Mouse (Mus musculus) intestine, postnatal 0 days (tissue): Measurements from ENCODE around the gene Ttc39a. TPM values are rescaled to one million over a fixed set of nuclear protein-coding genes. Genes with fewer than 3 reads are reported as not detected.

Experiments
- ATAC-seq: fragments of 200-750 bp; cut with Nextera tagmentation; 2 replicates; pipeline ENCODE4 v1.8.0; 2017; ENCODE audit warnings: mild to moderate bottlenecking, moderate TSS enrichment, moderate library complexity
- H3K27ac ChIP-seq: fragments of 300-500 bp; sonication (generic); 2 replicates; pipeline ENCODE4 v1.5.1; 2014; ENCODE audit warnings: mild to moderate bottlenecking, low read depth, low read length, moderate library complexity
- H3K27me3 ChIP-seq: fragments of 300-500 bp; sonication (generic); replicated peaks from 2 replicates; pipeline ENCODE4 v1.6.1; 2014; ENCODE audit warnings: low read length, mixed read lengths; ENCODE audit not compliant: control insufficient read depth, insufficient read depth
- H3K36me3 ChIP-seq: fragments of 300-500 bp; sonication (generic); 2 replicates; pipeline ENCODE4 v1.6.1; 2014; ENCODE audit warnings: mild to moderate bottlenecking, moderate library complexity; ENCODE audit not compliant: control insufficient read depth, insufficient read depth
- H3K4me1 ChIP-seq: fragments of 300-500 bp; sonication (generic); replicated peaks from 2 replicates; pipeline ENCODE4 v1.6.1; 2014; ENCODE audit warnings: antibody characterized with exemption, low read length, mixed read lengths; ENCODE audit not compliant: control insufficient read depth, insufficient read depth
- H3K4me2 ChIP-seq: fragments of 300-500 bp; sonication (generic); replicated peaks from 2 replicates; pipeline ENCODE4 v1.6.1; 2014; ENCODE audit warnings: low read depth, mild to moderate bottlenecking, moderate library complexity
- H3K4me3 ChIP-seq: fragments of 300-500 bp; sonication (generic); 2 replicates; pipeline ENCODE4 v1.5.1; 2014; ENCODE audit warnings: low read depth, low read length
- H3K9ac ChIP-seq: fragments of 300-500 bp; sonication (generic); 2 replicates; pipeline ENCODE4 v1.6.1; 2014; ENCODE audit warnings: mild to moderate bottlenecking, low read depth, low read length
- H3K9me3 ChIP-seq: fragments of 300-500 bp; sonication (generic); 2 replicates; pipeline ENCODE4 v1.6.1; 2016; ENCODE audit warnings: mixed run types; ENCODE audit not compliant: control insufficient read depth
- CTCF ChIP-seq: sonication (generic); IDR thresholded peaks from 2 replicates; pipeline ENCODE4 v1.5.1; 2016; ENCODE audit warnings: low read depth, mild to moderate bottlenecking, control low read depth, antibody characterized with exemption, moderate library complexity
- WGBS: fragments of 180-500 bp; shearing (Covaris S2); extraction: QIAGEN DNeasy Blood & Tissue Kit; methylation state at CpG from one replicate; pipeline ENCODE4 v1.1.7; 2014; 5-methylcytosine and 5-hydroxymethylcytosine counted together
- polyA plus RNA-seq: library from polyadenylated mRNA; unstranded; fragments of >200 nt; fragmentation: Nextera tagmentation; extraction: Ambion mirVana; gene quantifications from 2 replicates; pipeline ENCODE4 v1.2.1, GENCODE M21; 2015

Gene Ttc39a
- 6.3 and 7.5 TPM in 2 replicates for polyA plus RNA-seq

DNA sequence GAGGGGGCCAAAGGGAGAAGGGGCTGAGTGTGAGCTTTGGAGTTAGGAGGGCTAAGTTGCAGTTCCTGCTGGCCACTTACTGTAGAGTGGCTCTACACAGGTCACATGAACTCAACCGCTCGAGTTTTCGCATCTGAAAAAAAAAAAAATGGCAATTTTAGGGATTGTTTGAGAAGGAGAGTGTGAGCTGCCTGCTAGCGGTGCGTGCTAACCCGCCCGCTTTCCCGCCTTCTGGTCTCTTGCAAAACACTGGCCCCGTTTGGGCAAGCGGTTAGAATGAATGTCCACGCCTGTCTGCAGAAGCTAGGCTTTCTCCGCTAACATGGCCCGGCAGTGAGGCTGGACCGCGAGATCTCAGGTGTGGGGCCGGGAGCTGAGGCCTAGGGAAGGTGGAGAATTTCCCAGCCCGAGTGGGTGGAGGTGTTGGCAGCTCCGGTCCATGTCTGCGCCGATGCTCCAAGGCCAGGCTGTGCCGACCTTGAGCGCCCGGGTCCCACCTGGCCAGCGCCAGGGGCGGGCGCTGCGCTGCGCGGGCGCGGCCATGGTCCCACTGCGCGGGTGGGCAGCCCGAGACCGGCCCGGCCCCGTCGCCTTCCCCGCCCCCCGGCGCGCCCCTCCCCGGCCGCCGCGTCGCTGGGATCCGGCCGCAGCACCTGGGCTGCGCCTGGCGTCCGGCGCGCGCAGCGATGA, at the start of gene Ttc39a:
Gene Ttc39a, plus strand, starts transcription at position 138 of the 690 bp plus-strand sequence.
- TF ChIP-seq CTCF = no peak
- Histone ChIP-seq H3K9ac (peak within 1 kb of the TSS; percentile 58), H3K27me3 (no peaks in the 10 kb centered on the region), H3K4me1 (peaks cover 5% of the 10 kb centered on the region; the same call in 1 of the 2 replicates), H3K9me3 (no peaks in the 10 kb centered on the region), H3K36me3 (peaks cover 5% of the 10 kb centered on the region; the same call in 1 of the 2 replicates), H3K27ac (peak within 1 kb of the TSS; percentile 82), H3K4me2 (peak within 1 kb of the TSS; percentile 99), H3K4me3 (peak within 1 kb of the TSS; percentile 62)
- WGBS = under 1% methylated on average over 33 of the region's 56 CpGs
- ATAC-seq = peak; percentile 57

GRCm38 (mm10) chr4:109378107-109378506, 28.3 kb upstream of the Ttc39a start:
- no peak overlapping the region for H3K4me3 ChIP-seq
- no peak for TF ChIP-seq CTCF
- no peaks in the 10 kb centered on the region for H3K4me1 ChIP-seq
- no peak overlapping the region for H3K27ac ChIP-seq
- H3K9me3 ChIP-seq = no peaks in the 10 kb centered on the region
- H3K9ac ChIP-seq = no peak overlapping the region
- H3K4me2 ChIP-seq = no peak overlapping the region
- peaks cover 34% of the 10 kb centered on the region for H3K36me3 ChIP-seq
- 94% methylated on average over 1 of the region's 1 CpGs for WGBS
- no peak for ATAC-seq
- no peaks in the 10 kb centered on the region for H3K27me3 ChIP-seq

DNA sequence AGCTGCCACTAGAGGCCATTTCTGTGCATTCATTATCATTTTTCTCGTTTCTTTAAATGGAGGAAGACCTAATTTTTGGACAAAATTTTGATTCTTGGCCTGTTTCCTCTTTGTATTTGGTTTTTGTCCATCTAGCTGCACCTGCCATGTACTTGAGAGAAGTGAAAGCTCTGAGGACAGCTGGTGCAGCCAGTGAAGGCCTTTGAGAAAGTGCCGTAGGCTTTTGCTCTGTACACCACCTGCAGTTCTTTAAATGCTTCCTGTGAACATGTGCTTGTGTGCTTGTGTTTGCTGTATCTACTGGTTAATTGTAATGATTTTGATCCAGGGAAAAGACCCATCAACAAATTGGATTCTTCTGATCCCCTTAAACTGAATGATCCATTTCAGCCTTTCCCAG, 24.0 kb upstream of the Ttc39a start:
- no peak overlapping the region for H3K4me3 ChIP-seq
- peaks cover 15% of the 10 kb centered on the region for H3K36me3 ChIP-seq
- no peak overlapping the region for H3K9ac ChIP-seq
- 92% methylated on average over 2 of the region's 2 CpGs for whole genome bisulfite sequencing
- TF ChIP-seq CTCF = no peak
- H3K27ac ChIP-seq = no peak overlapping the region
- ATAC-seq = no peak
- H3K4me2 ChIP-seq = no peak overlapping the region
- no peaks in the 10 kb centered on the region for H3K27me3 ChIP-seq
- no peaks in the 10 kb centered on the region for H3K9me3 ChIP-seq
- no peaks in the 10 kb centered on the region for H3K4me1 ChIP-seq

GRCm38 (mm10) chr4:109385599-109385998, 20.8 kb upstream of the Ttc39a start:
- WGBS = 78% methylated on average over 4 of the region's 4 CpGs

GRCm38 (mm10) chr4:109393229-109393779, 13.1 kb upstream of the Ttc39a start:
- H3K27me3 ChIP-seq = no peaks in the 10 kb centered on the region
- no peak overlapping the region for H3K4me3 ChIP-seq
- no peak overlapping the region for H3K27ac ChIP-seq
- 61% methylated on average over 6 of the region's 6 CpGs for WGBS
- no peak for TF ChIP-seq CTCF
- H3K4me1 ChIP-seq = no peaks in the 10 kb centered on the region
- no peak overlapping the region for H3K9ac ChIP-seq
- no peaks in the 10 kb centered on the region for H3K36me3 ChIP-seq
- no peak for ATAC-seq
- no peak overlapping the region for H3K4me2 ChIP-seq
- no peaks in the 10 kb centered on the region for H3K9me3 ChIP-seq

More at GRCm38 (mm10) chr4:109385599-109385998, 20.8 kb upstream of the Ttc39a start:
- H3K9ac ChIP-seq = no peak overlapping the region
- H3K4me2 ChIP-seq = no peak overlapping the region
- ATAC-seq = no peak
- H3K4me1 ChIP-seq = no peaks in the 10 kb centered on the region
- no peaks in the 10 kb centered on the region for H3K36me3 ChIP-seq
- TF ChIP-seq CTCF = no peak
- H3K27me3 ChIP-seq = no peaks in the 10 kb centered on the region
- no peak overlapping the region for H3K4me3 ChIP-seq
- no peaks in the 10 kb centered on the region for H3K9me3 ChIP-seq
- no peak overlapping the region for H3K27ac ChIP-seq

GRCm38 (mm10) chr4:109393902-109394301, 12.5 kb upstream of the Ttc39a start:
- Histone ChIP-seq H3K27ac (no peak overlapping the region), H3K36me3 (no peaks in the 10 kb centered on the region), H3K27me3 (no peaks in the 10 kb centered on the region), H3K4me2 (peak overlapping the region; percentile 61), H3K9ac (no peak overlapping the region), H3K4me1 (no peaks in the 10 kb centered on the region), H3K4me3 (peak overlapping the region; percentile 18), H3K9me3 (no peaks in the 10 kb centered on the region)
- peak; percentile 51 for TF ChIP-seq CTCF
- ATAC-seq = peak; percentile 85
- WGBS = 7% methylated on average over 13 of the region's 13 CpGs
